Mouse (Mus musculus) midbrain, embryonic 13.5 days (tissue): ENCODE measurements around the gene Myo1d. TPM values are rescaled to one million over a fixed set of nuclear protein-coding genes. Genes with fewer than 3 reads are reported as not detected.

ENCODE experiments used
- ATAC-seq: fragments of 200-750 bp; cut with Nextera tagmentation; 2 replicates; pipeline ENCODE4 v1.8.0; 2017; ENCODE audit warnings: mild to moderate bottlenecking, moderate TSS enrichment, moderate library complexity
- H3K27ac ChIP-seq: fragments of 300-500 bp; sonication (generic); 2 replicates; pipeline ENCODE4 v1.5.1; 2015; ENCODE audit warnings: inconsistent platforms, mild to moderate bottlenecking, moderate library complexity
- H3K27me3 ChIP-seq: fragments of 300-500 bp; sonication (generic); 2 replicates; pipeline ENCODE4 v1.6.1; 2015; ENCODE audit warnings: mild to moderate bottlenecking, inconsistent platforms
- H3K36me3 ChIP-seq: fragments of 300-500 bp; sonication (generic); 2 replicates; pipeline ENCODE4 v1.6.1; 2015; ENCODE audit warnings: mild to moderate bottlenecking, inconsistent platforms
- H3K4me1 ChIP-seq: fragments of 300-500 bp; sonication (generic); replicated peaks from 2 replicates; pipeline ENCODE4 v1.6.1; 2015; ENCODE audit warnings: inconsistent platforms
- H3K4me2 ChIP-seq: fragments of 300-500 bp; sonication (generic); replicated peaks from 2 replicates; pipeline ENCODE4 v1.6.1; 2015; ENCODE audit warnings: moderate library complexity, mild to moderate bottlenecking, inconsistent platforms
- H3K4me3 ChIP-seq: fragments of 300-500 bp; sonication (generic); replicated peaks from 2 replicates; pipeline ENCODE4 v1.5.1; 2015; ENCODE audit warnings: mild to moderate bottlenecking, inconsistent platforms
- H3K9ac ChIP-seq: fragments of 300-500 bp; sonication (generic); replicated peaks from 2 replicates; pipeline ENCODE4 v1.6.1; 2015; ENCODE audit warnings: mild to moderate bottlenecking, inconsistent platforms
- H3K9me3 ChIP-seq: fragments of 300-500 bp; sonication (generic); 2 replicates; pipeline ENCODE4 v1.6.1; 2016; ENCODE audit warnings: mild to moderate bottlenecking, inconsistent platforms
- WGBS: fragments of 180-500 bp; shearing (Covaris S2); methylation state at CpG from one replicate; pipeline ENCODE4 v1.1.7; 2015; 5-methylcytosine and 5-hydroxymethylcytosine counted together
- polyA plus RNA-seq: library from polyadenylated mRNA; unstranded; fragments of >200 nt; fragmentation: Nextera tagmentation; extraction: Ambion mirVana; gene quantifications from 2 replicates; pipeline ENCODE4 v1.2.1, GENCODE M21; 2015

Gene Myo1d
- polyA plus RNA-seq, 1 experiment from 2014 or later, result 2.1 TPM

DNA sequence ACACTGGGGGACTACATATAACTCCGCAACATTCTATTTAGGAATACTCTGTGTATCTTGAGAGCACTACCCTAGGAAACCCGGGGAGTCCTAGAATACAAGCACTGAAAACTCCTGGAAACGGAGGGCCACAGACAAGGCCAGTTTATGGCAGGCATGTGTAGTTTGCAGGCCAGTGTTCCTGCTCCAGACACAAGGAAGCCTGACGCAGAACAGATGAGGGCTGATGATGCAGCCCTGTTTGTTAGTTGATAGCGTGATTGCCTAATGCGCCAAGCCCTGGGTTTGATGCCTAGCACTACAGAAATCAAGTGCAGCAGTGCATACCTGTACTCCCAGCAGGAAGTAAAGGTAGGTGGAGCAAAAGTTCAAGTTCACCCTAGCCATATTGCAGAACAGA is 1.7 kb downstream of the Myo1d start:
- no peak overlapping the region for H3K4me2 ChIP-seq
- no peaks in the 10 kb centered on the region for H3K36me3 ChIP-seq
- H3K4me3 ChIP-seq, result no peak overlapping the region
- peaks cover 6% of the 10 kb centered on the region for H3K4me1 ChIP-seq
- ATAC-seq, result no peak
- H3K27ac ChIP-seq, result no peak overlapping the region
- no peak overlapping the region for H3K9ac ChIP-seq
- 76% methylated on average over 6 of the region's 6 CpGs for WGBS
- H3K9me3 ChIP-seq, result no peaks in the 10 kb centered on the region
- peaks cover 14% of the 10 kb centered on the region for H3K27me3 ChIP-seq

DNA sequence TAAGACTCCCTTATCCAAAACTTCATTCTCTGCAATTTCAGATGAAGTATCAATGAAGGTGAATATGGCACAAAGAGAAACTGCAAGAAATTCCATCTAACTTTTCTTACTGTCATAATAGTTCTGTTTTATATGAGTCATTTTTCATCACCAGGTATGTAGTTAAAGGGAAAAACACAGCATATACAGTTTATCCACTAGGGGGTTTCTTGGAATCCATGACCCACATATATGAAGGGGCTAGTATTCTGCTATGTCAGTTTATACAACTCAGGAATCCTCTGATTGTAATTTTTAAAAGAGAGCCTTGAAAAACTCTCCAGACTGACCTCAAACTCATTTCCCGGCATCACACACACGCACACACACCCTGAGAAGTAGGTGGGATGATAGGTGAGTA is 2.1 kb downstream of the Myo1d start:
- H3K4me3 ChIP-seq, result no peak overlapping the region
- H3K27ac ChIP-seq, result no peak overlapping the region
- no peaks in the 10 kb centered on the region for H3K36me3 ChIP-seq
- H3K4me1 ChIP-seq, result peaks cover 6% of the 10 kb centered on the region
- no peak overlapping the region for H3K9ac ChIP-seq
- WGBS, result 88% methylated on average over 2 of the region's 2 CpGs
- H3K9me3 ChIP-seq, result no peaks in the 10 kb centered on the region
- no peak overlapping the region for H3K4me2 ChIP-seq
- peaks cover 14% of the 10 kb centered on the region for H3K27me3 ChIP-seq
- ATAC-seq, result no peak

DNA sequence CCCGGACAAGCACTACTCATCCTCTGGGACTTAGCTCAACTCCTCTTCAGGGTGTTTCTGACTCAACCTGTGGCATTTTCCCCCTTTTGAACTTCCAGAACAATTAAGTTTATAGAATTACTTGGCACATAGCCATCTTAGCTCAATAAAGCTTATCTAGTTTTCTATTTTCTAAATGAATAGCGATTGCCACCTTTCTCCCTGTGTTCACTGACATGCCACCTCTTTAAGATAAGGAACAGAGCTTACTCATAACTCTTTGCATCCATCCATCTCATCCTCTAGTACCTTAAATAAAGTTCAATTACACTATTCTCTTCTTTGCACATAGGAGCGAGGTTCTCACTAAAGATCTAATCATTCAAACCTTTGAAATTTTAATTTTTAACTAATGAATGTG is 4.3 kb downstream of the Myo1d start:
- Histone ChIP-seq H3K4me3 (no peak overlapping the region), H3K9ac (no peak overlapping the region), H3K27me3 (peaks cover 14% of the 10 kb centered on the region), H3K4me1 (peaks cover 6% of the 10 kb centered on the region), H3K27ac (no peak overlapping the region), H3K9me3 (no peaks in the 10 kb centered on the region), H3K36me3 (no peaks in the 10 kb centered on the region), H3K4me2 (no peak overlapping the region)
- 89% methylated on average over 3 of the region's 3 CpGs for WGBS
- ATAC-seq, result no peak

DNA sequence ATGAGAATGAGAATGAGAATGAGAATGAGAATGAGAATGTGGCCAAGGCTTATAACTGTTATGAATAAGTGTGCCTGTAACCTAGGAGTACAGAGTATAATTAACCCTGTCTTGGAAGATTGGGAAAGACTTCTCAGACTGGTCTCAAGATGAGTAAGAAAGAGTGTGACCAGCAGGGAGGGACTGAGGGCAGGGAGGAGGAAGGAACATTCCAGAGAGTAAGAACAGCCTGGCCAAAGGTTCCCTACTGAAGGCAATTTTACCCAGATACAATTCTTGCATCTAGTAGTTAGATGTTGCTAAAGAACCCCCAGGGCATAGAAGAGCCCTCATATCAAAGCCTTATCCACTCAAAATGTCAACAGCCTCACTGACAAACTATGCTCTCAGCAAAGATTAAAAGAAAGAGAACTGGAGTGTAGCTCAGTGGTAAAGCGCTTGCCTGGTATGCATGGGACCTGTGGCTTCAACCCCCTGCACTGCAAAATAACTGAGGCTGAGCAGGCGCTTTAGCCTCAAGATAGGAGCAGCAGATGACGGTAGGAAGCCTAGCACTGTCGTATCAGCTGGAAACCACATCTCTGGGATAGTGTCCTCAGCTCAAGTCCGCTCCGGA is 7.1 kb downstream of the Myo1d start:
- Histone ChIP-seq H3K9ac (no peak overlapping the region), H3K27me3 (peaks cover under 1% of the 10 kb centered on the region; the same call in 1 of the 2 replicates), H3K4me3 (no peak overlapping the region), H3K4me2 (no peak overlapping the region), H3K9me3 (no peaks in the 10 kb centered on the region), H3K4me1 (no peaks in the 10 kb centered on the region), H3K27ac (no peak overlapping the region), H3K36me3 (no peaks in the 10 kb centered on the region)
- 83% methylated on average over 6 of the region's 6 CpGs for WGBS
- ATAC-seq, result no peak

DNA sequence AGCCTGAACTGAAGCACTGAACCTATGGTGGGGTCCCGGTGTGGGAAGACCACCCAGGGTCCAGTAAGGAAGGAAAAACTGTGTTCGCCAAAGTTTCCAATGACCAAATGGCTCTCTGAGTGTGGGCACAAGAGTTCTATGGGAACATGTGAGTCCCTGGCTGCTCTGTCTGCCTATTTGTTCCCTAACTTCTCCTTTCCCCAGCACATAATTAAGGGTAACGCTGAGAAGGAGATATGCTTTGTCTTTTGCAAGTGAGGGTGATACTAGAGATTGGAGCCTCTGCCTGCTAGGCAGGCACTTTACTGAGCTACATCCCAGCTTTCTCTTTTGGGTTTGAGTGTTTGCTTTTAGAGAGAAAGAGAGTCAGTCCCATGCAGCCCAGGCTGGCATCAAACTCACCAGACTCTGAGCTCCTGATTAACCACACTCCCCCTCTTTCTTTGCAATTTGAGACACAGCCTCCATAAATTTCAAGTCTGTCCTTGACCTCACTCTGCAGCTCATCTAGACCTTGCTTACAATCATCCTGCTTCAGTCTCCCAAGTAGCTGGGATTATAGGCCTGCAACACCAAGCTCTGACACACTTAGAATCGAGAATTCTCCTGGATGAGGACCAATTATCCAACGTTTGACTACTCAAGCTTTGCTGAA is 8.1 kb downstream of the Myo1d start:
- H3K9me3 ChIP-seq, result no peaks in the 10 kb centered on the region
- H3K9ac ChIP-seq, result no peak overlapping the region
- 81% methylated on average over 5 of the region's 5 CpGs for WGBS
- H3K27me3 ChIP-seq, result no peaks in the 10 kb centered on the region
- no peaks in the 10 kb centered on the region for H3K36me3 ChIP-seq
- H3K27ac ChIP-seq, result no peak overlapping the region
- no peaks in the 10 kb centered on the region for H3K4me1 ChIP-seq
- H3K4me3 ChIP-seq, result no peak overlapping the region
- ATAC-seq, result no peak
- no peak overlapping the region for H3K4me2 ChIP-seq

DNA sequence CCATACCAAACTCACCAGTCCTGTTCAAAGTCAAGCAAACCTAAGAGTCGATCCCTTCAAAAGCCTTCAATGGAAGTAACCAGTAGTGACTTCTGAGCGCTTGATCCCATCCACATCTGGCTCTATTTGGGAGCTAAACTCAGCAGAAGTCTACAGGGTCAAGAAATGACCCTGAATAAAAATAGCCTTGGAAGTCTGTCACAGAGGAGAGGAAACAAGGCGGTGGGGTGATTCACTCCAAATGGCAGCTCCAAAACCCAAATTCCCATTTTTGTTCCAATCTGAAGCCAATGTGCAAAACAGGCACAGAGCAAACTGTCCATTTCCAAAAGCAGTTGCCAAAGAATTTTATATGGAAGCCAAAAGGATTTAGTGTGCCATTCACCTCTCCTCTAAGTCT is 8.6 kb downstream of the Myo1d start:
- WGBS, result 81% methylated on average over 3 of the region's 3 CpGs

DNA sequence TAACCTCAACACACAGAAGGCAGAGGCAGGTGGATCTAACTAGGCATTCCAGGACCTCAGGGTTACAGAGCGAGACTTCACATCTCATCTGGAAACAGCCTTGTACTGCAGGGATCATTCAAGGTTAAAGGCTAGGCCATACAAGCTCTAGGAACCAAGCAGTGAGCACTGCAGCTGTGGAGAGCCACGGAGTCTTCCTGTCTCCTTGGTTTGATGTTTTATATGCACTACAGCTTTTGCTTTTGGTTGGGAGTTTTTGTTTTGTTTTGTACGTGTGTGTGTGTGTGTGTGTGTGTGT is 12.6 kb downstream of the Myo1d start:
- 82% methylated on average over 3 of the region's 3 CpGs for WGBS
- H3K4me2 ChIP-seq, result no peak overlapping the region
- H3K4me1 ChIP-seq, result no peaks in the 10 kb centered on the region
- H3K9me3 ChIP-seq, result no peaks in the 10 kb centered on the region
- H3K36me3 ChIP-seq, result no peaks in the 10 kb centered on the region
- no peak overlapping the region for H3K9ac ChIP-seq
- H3K27me3 ChIP-seq, result no peaks in the 10 kb centered on the region
- no peak overlapping the region for H3K4me3 ChIP-seq
- H3K27ac ChIP-seq, result no peak overlapping the region
- ATAC-seq, result no peak

More for the DNA sequence above, 8.6 kb downstream of the Myo1d start:
- Histone ChIP-seq H3K4me3 (no peak overlapping the region), H3K27me3 (no peaks in the 10 kb centered on the region), H3K9me3 (no peaks in the 10 kb centered on the region), H3K4me2 (no peak overlapping the region), H3K27ac (no peak overlapping the region), H3K9ac (no peak overlapping the region), H3K4me1 (no peaks in the 10 kb centered on the region), H3K36me3 (no peaks in the 10 kb centered on the region)
- no peak for ATAC-seq

DNA sequence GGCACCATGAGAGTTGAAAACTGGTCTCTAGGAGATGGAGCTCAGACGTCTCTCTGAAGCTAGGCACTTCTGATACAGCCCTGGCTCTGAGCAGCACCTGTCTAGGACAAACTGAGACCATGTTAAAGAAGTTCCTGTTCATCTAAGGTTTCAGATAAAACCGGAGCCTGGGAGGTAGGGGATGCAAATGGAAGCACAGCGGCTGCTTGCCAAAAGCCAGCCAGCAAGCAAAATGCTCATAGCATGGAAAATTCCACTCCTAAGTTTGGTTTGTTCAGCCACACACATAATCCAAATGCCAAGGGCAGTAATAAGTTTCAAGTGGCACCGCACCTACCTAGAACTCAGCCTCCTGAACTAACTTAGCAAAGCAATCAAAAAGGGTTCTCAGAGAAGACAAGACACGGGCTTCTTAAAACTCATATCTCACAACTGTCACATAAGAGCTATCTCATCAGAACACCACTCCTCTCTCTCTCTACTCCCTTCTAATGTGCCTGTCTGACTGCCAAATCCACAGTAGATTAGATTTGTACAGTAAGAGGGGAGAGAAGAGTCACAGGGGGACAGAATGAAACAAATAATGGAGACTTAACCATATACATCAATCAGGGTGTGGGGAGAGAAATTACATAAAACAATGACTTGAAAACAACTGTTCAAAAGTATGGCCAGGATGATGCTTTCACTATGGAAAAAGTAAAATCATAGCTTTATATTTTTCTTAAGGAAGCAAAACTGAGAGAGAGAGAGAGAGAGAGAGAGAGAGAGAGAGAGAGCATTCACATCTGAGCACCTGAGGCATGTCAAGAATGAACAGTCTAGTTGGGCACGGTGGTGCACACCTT is 13.1 kb downstream of the Myo1d start:
- Histone ChIP-seq H3K27ac (no peak overlapping the region), H3K27me3 (no peaks in the 10 kb centered on the region), H3K9ac (no peak overlapping the region), H3K4me3 (no peak overlapping the region), H3K4me1 (no peaks in the 10 kb centered on the region), H3K36me3 (no peaks in the 10 kb centered on the region), H3K4me2 (no peak overlapping the region), H3K9me3 (no peaks in the 10 kb centered on the region)
- no peak for ATAC-seq
- 92% methylated on average over 6 of the region's 6 CpGs for WGBS

DNA sequence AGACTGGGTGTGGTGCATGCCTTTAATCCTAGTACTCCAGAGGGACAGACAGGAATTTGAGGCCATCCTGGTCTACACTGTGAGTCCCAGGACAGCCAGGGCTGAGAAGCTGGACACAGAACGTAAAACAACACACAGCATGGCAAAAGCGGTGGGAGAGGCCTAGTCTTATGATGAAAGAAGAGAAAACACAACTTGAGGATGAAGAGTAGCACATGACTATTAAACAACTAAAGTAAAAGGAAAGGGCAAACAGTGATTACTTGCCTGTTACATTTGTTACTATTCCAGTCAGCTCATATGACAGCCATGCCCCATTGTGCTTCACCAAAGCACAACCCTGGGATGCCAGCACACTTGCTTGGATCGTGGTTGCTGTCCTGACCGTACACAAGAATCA is 13.8 kb downstream of the Myo1d start:
- WGBS, result 93% methylated on average over 4 of the region's 4 CpGs
- Histone ChIP-seq H3K27me3 (no peaks in the 10 kb centered on the region), H3K4me3 (no peak overlapping the region), H3K9ac (no peak overlapping the region), H3K36me3 (no peaks in the 10 kb centered on the region), H3K4me2 (no peak overlapping the region), H3K9me3 (no peaks in the 10 kb centered on the region), H3K4me1 (no peaks in the 10 kb centered on the region), H3K27ac (no peak overlapping the region)
- ATAC-seq, result no peak

DNA sequence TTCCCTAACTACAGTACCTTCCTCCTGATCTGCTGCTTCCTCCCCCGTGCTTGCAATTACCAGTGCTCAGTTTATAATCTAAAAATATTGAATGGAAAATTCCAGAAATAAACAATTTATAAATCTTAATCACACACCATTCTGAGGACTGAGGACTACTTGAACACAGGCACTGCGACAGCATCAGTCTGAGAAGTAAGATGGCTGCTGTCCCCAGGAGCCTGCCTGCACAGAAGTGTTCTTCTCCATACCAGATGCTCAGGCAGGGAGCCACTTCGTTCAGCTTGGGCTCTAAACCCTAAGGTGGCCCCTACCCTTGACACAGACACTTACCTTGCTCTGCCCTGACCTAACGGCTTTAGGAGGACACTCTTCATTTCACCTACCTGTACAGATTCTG is 17.8 kb downstream of the Myo1d start:
- Histone ChIP-seq H3K9me3 (no peaks in the 10 kb centered on the region), H3K4me3 (no peak overlapping the region), H3K27me3 (no peaks in the 10 kb centered on the region), H3K27ac (no peak overlapping the region), H3K9ac (no peak overlapping the region), H3K4me1 (no peaks in the 10 kb centered on the region), H3K36me3 (no peaks in the 10 kb centered on the region), H3K4me2 (no peak overlapping the region)
- no peak for ATAC-seq
- WGBS, result 76% methylated on average over 4 of the region's 4 CpGs

DNA sequence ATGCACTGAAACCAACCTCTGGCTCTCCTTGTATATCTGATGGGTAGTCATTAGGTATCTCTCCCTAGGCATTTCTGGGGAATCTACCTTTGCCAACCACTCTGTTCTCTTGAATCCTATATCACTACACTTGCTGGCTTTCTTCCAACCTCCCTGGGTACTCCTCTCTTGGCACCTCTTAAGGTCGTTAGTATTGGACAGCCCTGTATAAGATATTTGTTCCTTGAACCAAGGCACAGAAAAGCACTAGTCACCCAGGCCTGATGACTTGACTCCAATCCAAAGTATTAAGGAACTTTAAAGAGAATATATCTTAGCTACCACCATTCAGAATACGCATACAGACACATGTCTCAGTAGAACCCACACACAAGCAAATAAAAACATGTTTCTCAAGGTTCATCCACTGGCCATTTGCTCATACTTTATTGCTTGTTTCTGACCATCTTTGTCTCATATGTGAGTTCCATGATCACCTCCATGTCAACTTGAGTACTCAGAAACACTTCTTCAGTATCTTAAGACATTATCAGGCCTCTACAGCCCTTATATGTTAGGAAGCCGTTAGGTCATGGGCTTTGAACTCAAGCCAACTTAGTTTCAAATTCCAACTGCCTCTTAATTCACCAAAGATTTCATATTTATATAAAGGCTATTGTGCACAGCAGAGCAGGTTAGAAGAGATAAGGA is 18.4 kb downstream of the Myo1d start:
- H3K4me3 ChIP-seq, result no peak overlapping the region
- 88% methylated on average over 3 of the region's 3 CpGs for WGBS
- no peak for ATAC-seq
- H3K36me3 ChIP-seq, result no peaks in the 10 kb centered on the region
- H3K4me2 ChIP-seq, result no peak overlapping the region
- H3K27ac ChIP-seq, result no peak overlapping the region
- H3K9me3 ChIP-seq, result no peaks in the 10 kb centered on the region
- H3K9ac ChIP-seq, result no peak overlapping the region
- no peaks in the 10 kb centered on the region for H3K4me1 ChIP-seq
- H3K27me3 ChIP-seq, result no peaks in the 10 kb centered on the region

DNA sequence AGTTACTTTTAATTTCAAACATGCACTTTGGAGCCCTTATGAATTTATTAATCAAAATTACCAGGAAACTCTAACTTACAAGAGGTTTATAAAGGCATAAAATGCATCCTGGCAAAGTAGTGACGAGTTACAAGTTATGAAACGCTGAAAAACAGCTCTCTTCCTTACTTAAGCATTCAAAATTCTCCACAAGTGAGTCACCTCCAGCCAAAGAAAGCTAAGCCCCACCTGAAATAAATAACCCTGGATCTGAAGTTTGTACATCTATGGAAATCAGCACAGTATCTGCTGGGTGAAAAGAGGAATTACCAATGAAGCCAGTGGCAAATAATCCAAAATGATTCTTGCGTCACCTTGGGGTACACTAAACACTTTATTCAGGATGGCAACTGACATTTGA is 20.8 kb downstream of the Myo1d start:
- no peak for ATAC-seq
- 92% methylated on average over 3 of the region's 3 CpGs for WGBS

More for the DNA sequence above, 20.8 kb downstream of the Myo1d start:
- Histone ChIP-seq H3K27me3 (no peaks in the 10 kb centered on the region), H3K4me1 (no peaks in the 10 kb centered on the region), H3K9me3 (no peaks in the 10 kb centered on the region), H3K27ac (no peak overlapping the region), H3K9ac (no peak overlapping the region), H3K36me3 (no peaks in the 10 kb centered on the region), H3K4me3 (no peak overlapping the region), H3K4me2 (no peak overlapping the region)
